Mouse (Mus musculus) embryonic facial prominence, embryonic 15.5 days (tissue): ENCODE measurements around the gene Ap5b1. TPM values are rescaled to one million over a fixed set of nuclear protein-coding genes. Genes with fewer than 3 reads are reported as not detected.
A peak's percentile ranks its signal among the peaks of the same experiment; 100 is the strongest.

ENCODE experiments used
- ATAC-seq: fragments of 200-750 bp; cut with Nextera tagmentation; 2 replicates; pipeline ENCODE4 v1.8.0; 2017; ENCODE audit warnings: low read depth, moderate TSS enrichment; ENCODE audit not compliant: insufficient number of reproducible peaks, low FRiP score, low TSS enrichment
- H3K27ac ChIP-seq: fragments of 300-500 bp; sonication (generic); replicated peaks from 2 replicates; pipeline ENCODE4 v1.5.1; 2015; ENCODE audit warnings: mild to moderate bottlenecking, inconsistent platforms
- H3K27me3 ChIP-seq: fragments of 300-500 bp; sonication (generic); 2 replicates; pipeline ENCODE4 v1.6.1; 2015; ENCODE audit warnings: inconsistent platforms
- H3K36me3 ChIP-seq: fragments of 300-500 bp; sonication (generic); 2 replicates; pipeline ENCODE4 v1.6.1; 2015; ENCODE audit warnings: mild to moderate bottlenecking, inconsistent platforms
- H3K4me1 ChIP-seq: fragments of 300-500 bp; sonication (generic); 2 replicates; pipeline ENCODE4 v1.6.1; 2015; ENCODE audit warnings: inconsistent platforms
- H3K4me2 ChIP-seq: fragments of 300-500 bp; sonication (generic); replicated peaks from 2 replicates; pipeline ENCODE4 v1.6.1; 2015; ENCODE audit warnings: mild to moderate bottlenecking, inconsistent platforms
- H3K4me3 ChIP-seq: fragments of 300-500 bp; sonication (generic); replicated peaks from 2 replicates; pipeline ENCODE4 v1.5.1; 2015; ENCODE audit warnings: mild to moderate bottlenecking, inconsistent platforms
- H3K9ac ChIP-seq: fragments of 300-500 bp; sonication (generic); 2 replicates; pipeline ENCODE4 v1.6.1; 2015; ENCODE audit warnings: inconsistent platforms
- H3K9me3 ChIP-seq: fragments of 300-500 bp; sonication (generic); replicated peaks from 2 replicates; pipeline ENCODE4 v1.6.1; 2016; ENCODE audit warnings: inconsistent platforms
- WGBS: fragments of 180-500 bp; shearing (Covaris S2); methylation state at CpG from one replicate; pipeline ENCODE4 v1.1.7; 2015; 5-methylcytosine and 5-hydroxymethylcytosine counted together
- polyA plus RNA-seq: library from polyadenylated mRNA; unstranded; fragments of >200 nt; fragmentation: Nextera tagmentation; extraction: Ambion mirVana; gene quantifications from 2 replicates; pipeline ENCODE4 v1.2.1, GENCODE M21; 2015

Gene Ap5b1
- polyA plus RNA-seq, 1 experiment from 2014 or later, result 5.7 TPM

GRCm38 (mm10) chr19:5553802-5554201 lies 14.0 kb upstream of the Ap5b1 start:
- H3K36me3 ChIP-seq, result no peaks in the 10 kb centered on the region
- WGBS, result 39% methylated on average over 8 of the region's 8 CpGs
- H3K9me3 ChIP-seq, result no peaks in the 10 kb centered on the region
- no peak overlapping the region for H3K4me2 ChIP-seq
- H3K9ac ChIP-seq, result no peak overlapping the region
- peaks cover 27% of the 10 kb centered on the region for H3K27me3 ChIP-seq
- no peak overlapping the region for H3K27ac ChIP-seq
- H3K4me1 ChIP-seq, result 0 out of 2 replicates have a peak, but pooled peaks cover 10% of the 10 kb centered on the region
- H3K4me3 ChIP-seq, result no peak overlapping the region
- 0 out of 2 replicates have a peak, but pooled peaks have one; percentile 25 for ATAC-seq

- no peak overlapping the region for H3K4me2 ChIP-seq
- no peak overlapping the region for H3K4me3 ChIP-seq
- 68% methylated on average over 14 of the region's 14 CpGs for WGBS
- H3K4me1 ChIP-seq, result 0 out of 2 replicates have a peak, but pooled peaks cover 10% of the 10 kb centered on the region
- no peak overlapping the region for H3K9ac ChIP-seq
- H3K9me3 ChIP-seq, result no peaks in the 10 kb centered on the region
- peaks cover 31% of the 10 kb centered on the region for H3K27me3 ChIP-seq
- no peak overlapping the region for H3K27ac ChIP-seq
- H3K36me3 ChIP-seq, result no peaks in the 10 kb centered on the region
- 0 out of 2 replicates have a peak, but pooled peaks have one; percentile 27 for ATAC-seq
Observed at GRCm38 (mm10) chr19:5554212-5554611, 13.6 kb upstream of the Ap5b1 start.

GRCm38 (mm10) chr19:5558169-5558568 lies 9.7 kb upstream of the Ap5b1 start:
- 0 out of 2 replicates have a peak overlapping the region, but pooled peaks have one; percentile 9 for H3K27ac ChIP-seq
- H3K9ac ChIP-seq, result no peak overlapping the region
- no peak for ATAC-seq
- peak overlapping the region; percentile 48 for H3K4me3 ChIP-seq
- no peaks in the 10 kb centered on the region for H3K9me3 ChIP-seq
- 39% methylated on average over 7 of the region's 7 CpGs for WGBS
- peaks cover 28% of the 10 kb centered on the region for H3K4me1 ChIP-seq
- peaks cover 63% of the 10 kb centered on the region for H3K27me3 ChIP-seq
- no peaks in the 10 kb centered on the region for H3K36me3 ChIP-seq
- peak overlapping the region; percentile 71; the same call in 1 of the 2 replicates for H3K4me2 ChIP-seq

GRCm38 (mm10) chr19:5558770-5559169 lies 9.1 kb upstream of the Ap5b1 start:
- H3K4me2 ChIP-seq, result peak overlapping the region; percentile 71
- ATAC-seq, result no peak
- 60% methylated on average over 8 of the region's 8 CpGs for WGBS

GRCm38 (mm10) chr19:5559229-5559628 lies 8.6 kb upstream of the Ap5b1 start:
- no peak overlapping the region for H3K27ac ChIP-seq
- WGBS, result 18% methylated on average over 8 of the region's 8 CpGs
- no peak overlapping the region for H3K9ac ChIP-seq
- ATAC-seq, result no peak
- no peaks in the 10 kb centered on the region for H3K36me3 ChIP-seq
- H3K27me3 ChIP-seq, result peaks cover 67% of the 10 kb centered on the region
- H3K9me3 ChIP-seq, result no peaks in the 10 kb centered on the region
- peaks cover 22% of the 10 kb centered on the region for H3K4me1 ChIP-seq
- H3K4me2 ChIP-seq, result peak overlapping the region; percentile 71
- H3K4me3 ChIP-seq, result peak overlapping the region; percentile 48

More at GRCm38 (mm10) chr19:5558770-5559169, 9.1 kb upstream of the Ap5b1 start:
- Histone ChIP-seq H3K9ac (no peak overlapping the region), H3K27me3 (peaks cover 64% of the 10 kb centered on the region), H3K27ac (no peak overlapping the region), H3K36me3 (no peaks in the 10 kb centered on the region), H3K4me3 (peak overlapping the region; percentile 48), H3K4me1 (peaks cover 27% of the 10 kb centered on the region), H3K9me3 (no peaks in the 10 kb centered on the region)

GRCm38 (mm10) chr19:5559631-5560456 lies 8.0 kb upstream of the Ap5b1 start:
- H3K4me1 ChIP-seq, result peaks cover 18% of the 10 kb centered on the region
- 0 out of 2 replicates have a peak overlapping the region, but pooled peaks have one; percentile 48 for H3K27ac ChIP-seq
- peak overlapping the region; percentile 71 for H3K4me2 ChIP-seq
- peak overlapping the region; percentile 35; the same call in 1 of the 2 replicates for H3K9ac ChIP-seq
- ATAC-seq, result no peak
- no peaks in the 10 kb centered on the region for H3K9me3 ChIP-seq
- under 1% methylated on average over 69 of the region's 69 CpGs for WGBS
- H3K36me3 ChIP-seq, result no peaks in the 10 kb centered on the region
- H3K4me3 ChIP-seq, result peak overlapping the region; percentile 48
- H3K27me3 ChIP-seq, result peaks cover 70% of the 10 kb centered on the region

GRCm38 (mm10) chr19:5560457-5561041 lies 7.3 kb upstream of the Ap5b1 start, which contains the start of gene Ovol1:
TSS of gene Ovol1 (minus strand) at chr19:5560646.
- WGBS, result under 1% methylated on average over 57 of the region's 57 CpGs
- peak within 1 kb of the TSS; percentile 71 for H3K4me2 ChIP-seq
- peak within 1 kb of the TSS; percentile 48 for H3K4me3 ChIP-seq
- peaks cover 70% of the 10 kb centered on the region for H3K27me3 ChIP-seq
- no peaks in the 10 kb centered on the region for H3K36me3 ChIP-seq
- H3K4me1 ChIP-seq, result peaks cover 18% of the 10 kb centered on the region
- peak within 1 kb of the TSS; percentile 70 for H3K27ac ChIP-seq
- H3K9ac ChIP-seq, result peak within 1 kb of the TSS; percentile 35; the same call in 1 of the 2 replicates
- no peaks in the 10 kb centered on the region for H3K9me3 ChIP-seq
- ATAC-seq, result peak; percentile 61; the same call in 1 of the 2 replicates

- Histone ChIP-seq H3K36me3 (no peaks in the 10 kb centered on the region), H3K27ac (peak overlapping the region; percentile 70), H3K4me1 (peaks cover 22% of the 10 kb centered on the region), H3K9ac (peak overlapping the region; percentile 10; the same call in 1 of the 2 replicates), H3K4me2 (peak overlapping the region; percentile 71), H3K27me3 (peaks cover 73% of the 10 kb centered on the region), H3K9me3 (no peaks in the 10 kb centered on the region), H3K4me3 (peak overlapping the region; percentile 48)
- WGBS, result 15% methylated on average over 10 of the region's 10 CpGs
- ATAC-seq, result no peak
Observed at GRCm38 (mm10) chr19:5561252-5561790, 6.5 kb upstream of the Ap5b1 start.

GRCm38 (mm10) chr19:5561886-5562285 lies 5.9 kb upstream of the Ap5b1 start:
- ATAC-seq, result no peak
- Histone ChIP-seq H3K9ac (no peak overlapping the region), H3K36me3 (no peaks in the 10 kb centered on the region), H3K4me3 (no peak overlapping the region), H3K27me3 (peaks cover 71% of the 10 kb centered on the region), H3K4me1 (peaks cover 27% of the 10 kb centered on the region), H3K9me3 (no peaks in the 10 kb centered on the region), H3K4me2 (no peak overlapping the region), H3K27ac (no peak overlapping the region)
- 43% methylated on average over 3 of the region's 3 CpGs for WGBS

GRCm38 (mm10) chr19:5562776-5563175 lies 5.0 kb upstream of the Ap5b1 start:
- H3K4me2 ChIP-seq, result no peak overlapping the region
- WGBS, result 92% methylated on average over 10 of the region's 10 CpGs

GRCm38 (mm10) chr19:5566316-5566715 lies 1.5 kb upstream of the Ap5b1 start:
- H3K27ac ChIP-seq, result no peak overlapping the region
- no peak overlapping the region for H3K9ac ChIP-seq
- WGBS, result 53% methylated on average over 5 of the region's 5 CpGs
- peaks cover 27% of the 10 kb centered on the region for H3K27me3 ChIP-seq
- peak overlapping the region; percentile 97; the same call in 1 of the 2 replicates for H3K4me2 ChIP-seq
- 0 out of 2 replicates have a peak overlapping the region, but pooled peaks have one; percentile 76 for H3K4me3 ChIP-seq
- peaks cover 30% of the 10 kb centered on the region for H3K4me1 ChIP-seq
- ATAC-seq, result no peak
- H3K9me3 ChIP-seq, result no peaks in the 10 kb centered on the region
- H3K36me3 ChIP-seq, result peaks cover 20% of the 10 kb centered on the region

More at GRCm38 (mm10) chr19:5562776-5563175, 5.0 kb upstream of the Ap5b1 start:
- no peak overlapping the region for H3K9ac ChIP-seq
- peaks cover 62% of the 10 kb centered on the region for H3K27me3 ChIP-seq
- H3K36me3 ChIP-seq, result no peaks in the 10 kb centered on the region
- H3K4me1 ChIP-seq, result peaks cover 33% of the 10 kb centered on the region
- ATAC-seq, result no peak
- no peak overlapping the region for H3K27ac ChIP-seq
- no peaks in the 10 kb centered on the region for H3K9me3 ChIP-seq
- no peak overlapping the region for H3K4me3 ChIP-seq
